Mouse (Mus musculus): ENCODE results near the gene 1600014C10Rik.

Gene 1600014C10Rik

GRCm38 (mm10) chr7:38182962-38183687, at the start of gene 1600014C10Rik:
Gene 1600014C10Rik, plus strand, starts transcription at chr7:38183217.
- DNase-seq (ENCODE audit: low spot score), result peak; percentile 48

DNA sequence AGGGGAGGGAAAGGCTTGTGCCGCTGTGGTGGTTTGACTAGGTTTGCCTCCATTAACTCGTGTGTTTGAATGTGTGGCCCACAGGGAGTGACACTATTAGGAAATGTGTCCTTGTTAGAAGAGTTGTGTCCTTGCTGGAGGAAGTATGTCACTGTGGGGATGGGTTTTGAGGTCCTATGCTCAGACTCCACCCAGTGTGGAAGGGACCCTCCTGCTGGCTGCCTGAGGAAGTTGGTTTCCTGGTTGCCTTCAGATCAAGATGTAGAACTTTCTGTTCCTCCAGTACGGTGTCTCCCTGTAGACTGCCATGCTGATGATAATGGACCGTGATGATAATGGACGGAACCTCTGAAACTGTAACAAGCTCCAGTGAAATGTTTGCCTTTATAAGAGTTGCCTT, 48.5 kb upstream of the 1600014C10Rik start:
- DNase-seq (ENCODE audit: low spot score), result no peak

- no peak for DNase-seq (ENCODE audit: low spot score)
Observed at GRCm38 (mm10) chr7:38140324-38140723, 42.7 kb upstream of the 1600014C10Rik start.

DNA sequence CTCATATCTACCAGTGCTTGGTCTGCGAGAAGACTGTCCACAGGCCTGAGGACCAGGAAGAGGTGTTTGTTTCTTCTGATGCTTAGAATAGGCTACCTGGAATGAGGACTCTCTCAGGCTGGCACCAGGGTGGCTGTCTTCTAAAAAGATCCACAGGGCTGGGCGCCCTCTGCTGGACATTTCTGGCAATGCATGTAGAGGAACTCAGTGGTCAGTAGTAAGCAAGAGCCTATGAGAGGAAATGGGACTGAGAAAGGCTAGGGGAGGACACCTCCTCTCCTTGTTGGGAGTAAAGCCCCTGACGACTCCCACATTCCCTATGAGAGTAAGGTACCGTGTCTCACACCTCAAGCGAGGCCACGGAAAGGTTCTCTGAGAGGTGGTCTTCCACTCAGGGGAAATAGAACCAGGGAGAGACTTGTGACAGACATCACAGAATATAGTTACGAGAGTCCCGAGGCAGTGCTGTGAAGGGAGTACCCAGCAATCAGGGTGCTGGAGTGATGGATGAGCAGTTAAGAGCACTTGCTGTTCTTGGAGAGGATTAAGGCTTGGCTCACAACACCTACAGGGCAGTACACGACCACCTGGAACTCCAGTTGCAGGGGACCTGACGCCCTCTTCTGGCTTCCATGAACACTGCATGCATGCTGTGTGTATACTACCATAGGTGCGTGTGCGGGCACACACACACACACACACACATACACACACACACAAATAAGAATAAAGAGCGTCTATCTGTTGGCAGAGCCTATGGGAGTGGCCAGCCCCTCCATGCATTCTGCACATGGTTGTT, 41.1 kb upstream of the 1600014C10Rik start:
- peak; percentile 75 for DNase-seq (ENCODE audit: low spot score)

DNA sequence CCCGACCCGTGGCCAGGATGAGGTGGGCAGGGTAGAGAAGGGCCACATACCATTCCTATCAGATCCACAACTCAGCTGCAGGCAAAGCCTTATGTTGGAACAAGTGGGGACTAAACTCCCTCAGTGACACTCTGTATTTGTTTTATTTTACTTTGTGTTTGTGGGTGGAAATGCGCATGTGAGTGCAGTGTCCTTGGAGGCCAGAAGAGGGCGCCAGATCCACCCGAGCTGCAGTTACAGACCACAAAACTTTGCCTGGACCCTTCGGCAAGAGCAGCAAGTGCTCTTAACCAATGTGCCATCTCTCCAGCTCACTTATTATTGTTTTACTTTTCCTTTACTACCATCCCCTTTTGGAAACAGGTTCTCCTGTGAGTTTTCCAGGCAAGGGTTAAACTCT, 35.5 kb upstream of the 1600014C10Rik start:
- no peak for DNase-seq (ENCODE audit: low spot score)

DNA sequence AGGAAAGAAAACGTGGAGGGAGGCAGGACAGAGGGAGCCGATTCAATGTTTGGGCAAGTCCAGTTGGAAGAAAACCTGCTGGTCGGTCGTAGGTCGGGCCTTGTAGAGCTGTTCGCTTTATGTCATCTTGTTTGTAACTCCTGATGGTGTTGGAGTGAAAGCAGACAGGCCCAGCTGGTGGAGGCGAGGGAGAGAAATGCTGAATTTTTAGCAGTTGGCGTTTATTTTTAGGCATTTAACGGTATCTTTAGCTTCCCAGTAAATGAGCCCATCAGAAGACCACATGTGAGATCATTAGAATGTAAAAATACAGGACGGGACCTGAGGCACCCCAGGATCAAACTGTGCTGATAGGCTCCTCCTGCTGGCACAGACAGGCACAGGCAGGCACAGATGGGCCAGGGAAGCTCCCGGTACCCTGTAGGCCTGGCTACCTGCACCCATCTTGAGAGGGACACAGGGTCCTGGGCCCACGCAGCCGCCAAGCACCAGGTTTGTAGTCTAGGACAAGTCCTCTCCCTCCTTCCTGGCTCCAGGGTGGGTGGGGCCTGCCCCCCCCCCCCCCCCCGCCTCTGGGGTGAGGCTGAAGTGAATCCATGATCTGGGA, 31.2 kb upstream of the 1600014C10Rik start:
- DNase-seq (ENCODE audit: low spot score), result no peak

GRCm38 (mm10) chr7:38152571-38152970, 30.4 kb upstream of the 1600014C10Rik start:
- DNase-seq (ENCODE audit: low spot score), result no peak

GRCm38 (mm10) chr7:38155829-38156228, 27.2 kb upstream of the 1600014C10Rik start:
- DNase-seq (ENCODE audit: low spot score), result no peak

DNA sequence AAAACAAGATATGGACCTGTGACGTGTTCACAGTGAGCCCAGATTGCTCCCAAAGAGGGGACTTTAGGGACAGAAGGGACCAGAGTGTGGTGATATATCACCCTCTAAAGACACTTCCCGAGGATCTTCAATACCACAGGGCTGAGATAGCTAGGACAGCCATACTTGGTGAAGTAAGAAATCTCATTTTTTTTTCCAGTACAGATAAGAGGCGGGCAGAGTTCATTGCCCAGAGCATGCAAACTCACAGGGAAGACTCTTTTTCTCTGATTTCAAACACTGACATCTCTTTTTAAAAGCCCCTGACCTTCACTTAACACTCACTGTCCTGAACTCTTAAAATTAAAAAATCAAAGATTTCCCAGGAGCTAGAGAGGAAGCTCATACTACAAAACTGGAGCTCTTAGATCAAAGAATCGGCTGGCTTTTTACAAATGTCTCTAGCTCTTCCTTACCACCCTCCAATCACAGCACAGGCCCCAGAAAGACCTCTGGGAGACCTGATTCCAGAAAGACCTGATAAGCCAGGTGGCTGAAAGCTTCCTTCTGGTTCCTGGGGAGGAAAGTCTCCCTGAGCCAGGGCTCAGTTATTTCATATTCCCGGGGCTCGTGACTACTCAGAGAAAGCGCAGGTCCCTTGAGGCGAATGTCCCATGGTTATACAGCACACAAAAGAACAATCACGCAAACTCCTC, 24.1 kb upstream of the 1600014C10Rik start:
- no peak for DNase-seq (ENCODE audit: low spot score)

DNA sequence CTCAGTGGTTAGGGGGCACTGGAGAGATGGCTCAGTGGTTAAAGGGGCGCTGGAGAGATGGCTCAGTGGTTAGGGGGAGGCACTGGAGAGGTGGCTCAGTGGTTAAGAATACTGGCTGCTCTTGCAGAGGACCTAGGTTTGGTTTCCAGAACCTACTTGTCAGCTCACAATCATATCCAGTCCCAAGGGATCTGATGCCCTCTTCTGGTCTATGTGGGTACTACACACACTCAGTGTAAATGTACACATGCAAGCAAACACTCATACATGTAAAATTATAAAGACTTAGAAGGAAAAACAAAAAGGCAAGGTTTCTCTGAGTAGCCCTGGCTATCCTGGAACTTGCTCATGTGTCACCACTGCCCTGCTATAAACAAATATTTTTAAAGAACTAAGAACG, 21.6 kb upstream of the 1600014C10Rik start:
- DNase-seq (ENCODE audit: low spot score), result no peak

DNA sequence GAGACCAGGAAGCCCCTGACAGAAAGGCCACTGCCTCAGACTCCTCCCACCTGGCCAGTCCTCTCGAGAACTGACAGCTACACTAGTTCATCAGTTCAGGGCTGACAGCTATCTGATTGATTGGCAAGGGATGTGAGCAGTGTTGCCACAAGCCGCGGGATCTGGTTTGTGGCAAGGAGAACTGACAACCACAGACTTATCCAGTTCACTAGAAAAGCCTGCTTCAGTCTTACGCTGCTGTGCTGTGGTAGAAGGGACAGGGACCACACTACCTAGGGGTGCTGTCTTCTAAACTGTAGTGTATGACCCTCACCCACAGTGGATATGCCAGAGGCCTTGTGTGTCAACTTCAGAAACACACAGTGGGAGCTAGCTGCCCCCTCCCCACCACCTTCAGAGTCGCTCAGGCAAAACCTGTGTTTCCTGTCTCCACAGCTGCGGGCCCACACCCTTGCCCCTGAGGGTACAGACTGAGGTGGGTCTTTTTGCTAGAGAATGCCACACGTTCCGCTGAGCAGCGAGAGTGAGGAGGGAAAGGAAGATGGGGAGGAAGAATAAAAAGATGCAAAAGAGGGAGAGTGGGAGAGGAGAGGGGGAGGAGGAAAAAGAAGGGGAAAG, 19.5 kb upstream of the 1600014C10Rik start:
- no peak for DNase-seq (ENCODE audit: low spot score)

DNA sequence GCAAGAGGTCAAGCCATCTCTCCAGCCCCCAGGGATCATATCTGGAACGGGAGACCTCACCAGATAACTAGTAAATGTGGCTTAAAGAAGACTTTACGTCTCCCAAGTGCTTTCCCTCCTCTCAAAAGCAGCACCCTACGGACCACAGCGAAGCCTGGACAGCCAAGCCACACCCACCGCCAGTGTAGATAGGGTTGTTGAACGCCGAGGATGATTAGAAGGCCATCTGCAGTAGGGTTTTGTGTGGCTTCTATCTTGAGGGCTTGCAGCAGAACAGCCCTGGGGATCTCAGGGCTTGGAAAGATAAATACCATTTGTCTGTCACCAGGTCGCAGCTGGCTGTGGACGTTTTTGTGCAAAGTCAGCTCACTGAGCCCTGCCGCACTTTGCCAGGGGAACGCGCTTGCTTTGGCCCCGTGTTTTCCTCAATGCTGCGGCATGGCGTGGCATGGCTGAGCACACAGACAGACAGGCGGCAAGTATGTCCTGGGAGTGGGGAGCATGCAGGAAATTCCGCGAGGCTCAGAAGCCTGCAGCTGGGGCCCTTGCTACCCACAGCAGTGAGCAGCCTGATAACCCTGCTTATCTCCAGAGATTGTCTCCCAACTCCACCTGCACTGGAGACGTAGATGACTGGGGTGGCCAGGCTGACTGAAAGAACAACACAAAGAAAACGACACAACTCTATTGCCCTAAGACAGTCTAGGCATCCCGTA, 15.9 kb upstream of the 1600014C10Rik start:
- no peak for DNase-seq (ENCODE audit: low spot score)

GRCm38 (mm10) chr7:38167724-38168141, 15.3 kb upstream of the 1600014C10Rik start:
- no peak for DNase-seq (ENCODE audit: low spot score)

- no peak for DNase-seq (ENCODE audit: low spot score)
Observed at GRCm38 (mm10) chr7:38173871-38174270, 9.1 kb upstream of the 1600014C10Rik start.

DNA sequence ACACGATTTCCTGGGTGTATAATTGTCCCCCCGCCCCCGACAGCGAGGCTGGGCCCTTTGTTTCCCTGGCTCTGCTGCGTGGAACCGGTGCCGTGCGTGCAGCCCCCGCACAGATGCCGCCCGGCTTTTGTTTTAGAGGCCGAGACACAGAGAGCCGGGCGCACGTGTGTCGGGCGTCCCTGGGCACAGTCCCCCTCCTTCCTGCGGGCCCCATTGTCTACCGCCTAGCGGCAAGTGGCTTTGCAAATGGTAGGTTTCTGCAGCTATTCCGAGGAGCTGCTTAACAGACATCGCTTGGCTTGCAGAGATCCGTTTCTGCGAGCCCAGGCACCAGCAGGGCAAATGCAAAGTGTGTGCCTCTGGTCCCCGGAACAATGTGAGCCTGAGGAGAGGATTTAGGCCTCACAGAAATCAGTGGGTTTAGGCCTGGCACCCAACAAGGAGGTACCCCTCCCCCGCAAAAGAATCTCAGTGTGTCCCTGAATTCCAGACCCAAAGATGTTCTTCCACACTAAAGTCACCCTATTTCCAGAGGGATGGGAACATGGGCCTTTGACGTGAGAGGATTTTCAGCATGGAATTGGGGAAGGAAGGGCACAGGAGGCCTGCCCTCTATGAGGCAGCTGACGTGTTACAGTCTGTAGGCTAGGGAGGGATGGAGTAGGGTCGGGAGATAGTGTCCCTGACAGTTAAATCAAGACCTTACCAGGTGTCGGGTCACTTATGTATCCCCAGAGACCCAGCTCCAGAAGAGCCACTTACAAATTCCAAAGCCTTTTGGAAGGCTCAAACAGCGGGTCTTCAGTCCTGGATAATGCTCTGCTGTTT, 8.5 kb upstream of the 1600014C10Rik start:
- DNase-seq (ENCODE audit: low spot score), result peak; percentile 19

GRCm38 (mm10) chr7:38176056-38176455, 7.0 kb upstream of the 1600014C10Rik start:
- no peak for DNase-seq (ENCODE audit: low spot score)

DNA sequence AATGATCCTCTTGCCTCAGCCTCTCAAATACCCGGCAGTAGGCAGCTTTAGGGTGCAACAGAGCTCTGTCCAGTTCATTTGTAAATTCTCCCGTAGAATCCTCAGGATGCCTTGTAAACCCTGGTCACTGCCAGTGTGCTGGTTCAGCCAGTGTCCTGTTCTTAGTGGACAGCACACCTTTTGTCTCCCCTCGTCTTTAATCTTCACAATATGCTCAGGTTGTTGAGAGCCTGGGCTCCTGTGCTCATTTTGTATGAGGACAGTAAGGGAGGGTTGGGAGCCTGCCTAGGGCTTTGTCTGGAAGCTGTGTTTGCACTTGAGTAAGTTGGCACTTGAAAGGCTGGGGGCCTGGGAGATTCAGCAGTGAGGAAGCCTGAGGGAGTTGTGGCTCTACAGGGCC, 3.1 kb upstream of the 1600014C10Rik start:
- no peak for DNase-seq (ENCODE audit: low spot score)

- DNase-seq (ENCODE audit: low spot score), result no peak
Observed at GRCm38 (mm10) chr7:38181366-38181765, 1.7 kb upstream of the 1600014C10Rik start.

DNA sequence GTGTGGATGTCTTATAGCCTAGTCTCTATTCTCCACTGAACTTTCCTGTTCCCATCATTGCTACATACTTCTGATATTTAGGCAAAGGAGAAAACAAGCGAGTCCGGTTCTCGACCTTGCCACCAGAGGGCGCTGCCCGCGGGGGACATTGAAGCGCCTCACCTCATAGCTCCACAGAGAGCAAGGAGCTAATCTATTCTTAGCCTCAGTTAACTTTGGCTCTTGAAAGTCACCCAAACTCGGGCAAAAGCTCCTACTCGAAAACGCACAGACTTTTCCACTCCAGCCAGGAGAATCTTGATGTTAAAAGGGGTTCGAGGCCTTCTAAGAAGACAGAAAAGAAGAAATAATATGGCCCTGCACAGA, 438 bp upstream of the 1600014C10Rik start:
- peak; percentile 83 for DNase-seq (ENCODE audit: low spot score)

- peak; percentile 85 for DNase-seq (ENCODE audit: low spot score)
Observed at GRCm38 (mm10) chr7:38183709-38184417, 846 bp downstream of the 1600014C10Rik start.

Data from ovary, postnatal 36 days (tissue).